Mouse (Mus musculus) intestine, embryonic 16.5 days (tissue): ENCODE results near the gene Olfr1321. TPM values are rescaled to one million over a fixed set of nuclear protein-coding genes. Genes with fewer than 3 reads are reported as not detected.

Source experiments
- ATAC-seq: fragments of 200-750 bp; cut with Nextera tagmentation; 2 replicates; pipeline ENCODE4 v1.8.0; 2017; ENCODE audit warnings: moderate TSS enrichment, moderate library complexity
- H3K27ac ChIP-seq: fragments of 300-500 bp; sonication (generic); 2 replicates; pipeline ENCODE4 v1.5.1; 2014; ENCODE audit warnings: mild to moderate bottlenecking, low read length
- H3K27me3 ChIP-seq: fragments of 300-500 bp; sonication (generic); replicated peaks from 2 replicates; pipeline ENCODE4 v1.6.1; 2014; ENCODE audit warnings: low read length, control low read depth, mixed read lengths; ENCODE audit not compliant: control insufficient read depth, insufficient read depth
- H3K36me3 ChIP-seq: fragments of 300-500 bp; sonication (generic); 2 replicates; pipeline ENCODE4 v1.6.1; 2014; ENCODE audit warnings: low read length, control low read depth; ENCODE audit not compliant: control insufficient read depth, insufficient read depth
- H3K4me1 ChIP-seq: fragments of 300-500 bp; sonication (generic); 2 replicates; pipeline ENCODE4 v1.6.1; 2014; ENCODE audit warnings: low read length, control low read depth, mixed read lengths; ENCODE audit not compliant: control insufficient read depth, insufficient read depth
- H3K4me2 ChIP-seq: fragments of 300-500 bp; sonication (generic); 2 replicates; pipeline ENCODE4 v1.6.1; 2014; ENCODE audit warnings: low read depth, low read length, control low read depth
- H3K4me3 ChIP-seq: fragments of 300-500 bp; sonication (generic); 2 replicates; pipeline ENCODE4 v1.5.1; 2014; ENCODE audit warnings: mild to moderate bottlenecking, low read length
- H3K9ac ChIP-seq: fragments of 300-500 bp; sonication (generic); 2 replicates; pipeline ENCODE4 v1.6.1; 2014; ENCODE audit warnings: low read depth, low read length
- H3K9me3 ChIP-seq: fragments of 300-500 bp; sonication (generic); 2 replicates; pipeline ENCODE4 v1.6.1; 2016; ENCODE audit warnings: low read length, control low read depth; ENCODE audit not compliant: control insufficient read depth
- WGBS: fragments of 180-500 bp; shearing (Covaris S2); extraction: QIAGEN DNeasy Blood & Tissue Kit; methylation state at CpG from one replicate; pipeline ENCODE4 v1.1.7; 2014; 5-methylcytosine and 5-hydroxymethylcytosine counted together
- polyA plus RNA-seq: library from polyadenylated mRNA; unstranded; fragments of >200 nt; fragmentation: Nextera tagmentation; extraction: Ambion mirVana; gene quantifications from 2 replicates; pipeline ENCODE4 v1.2.1, GENCODE M21; 2015

The Olfr1321 gene
- polyA plus RNA-seq: not detected in 2 replicates

GRCm38 (mm10) chrX:49734959-49735358, at the start of gene Olfr1321:
Gene Olfr1321, minus strand, starts transcription at chrX:49735059.
- Histone ChIP-seq H3K36me3 (no peaks in the 10 kb centered on the region), H3K27ac (no peak within 1 kb of the TSS), H3K9ac (no peak within 1 kb of the TSS), H3K4me2 (no peak within 1 kb of the TSS), H3K27me3 (no peaks in the 10 kb centered on the region), H3K4me3 (no peak within 1 kb of the TSS), H3K4me1 (no peaks in the 10 kb centered on the region), H3K9me3 (no peaks in the 10 kb centered on the region)
- 75% methylated on average over 2 of the region's 2 CpGs for WGBS
- ATAC-seq: no peak

- no peaks in the 10 kb centered on the region for H3K36me3 ChIP-seq
- no peak overlapping the region for H3K27ac ChIP-seq
- ATAC-seq: no peak
- no peak overlapping the region for H3K9ac ChIP-seq
- H3K27me3 ChIP-seq: no peaks in the 10 kb centered on the region
- no peaks in the 10 kb centered on the region for H3K4me1 ChIP-seq
- H3K9me3 ChIP-seq: no peaks in the 10 kb centered on the region
- 31% methylated on average over 2 of the region's 2 CpGs for WGBS
- no peak overlapping the region for H3K4me3 ChIP-seq
- no peak overlapping the region for H3K4me2 ChIP-seq
These were observed 36.0 kb upstream of the Olfr1321 start for GRCm38 (mm10) chrX:49770828-49771227.

DNA sequence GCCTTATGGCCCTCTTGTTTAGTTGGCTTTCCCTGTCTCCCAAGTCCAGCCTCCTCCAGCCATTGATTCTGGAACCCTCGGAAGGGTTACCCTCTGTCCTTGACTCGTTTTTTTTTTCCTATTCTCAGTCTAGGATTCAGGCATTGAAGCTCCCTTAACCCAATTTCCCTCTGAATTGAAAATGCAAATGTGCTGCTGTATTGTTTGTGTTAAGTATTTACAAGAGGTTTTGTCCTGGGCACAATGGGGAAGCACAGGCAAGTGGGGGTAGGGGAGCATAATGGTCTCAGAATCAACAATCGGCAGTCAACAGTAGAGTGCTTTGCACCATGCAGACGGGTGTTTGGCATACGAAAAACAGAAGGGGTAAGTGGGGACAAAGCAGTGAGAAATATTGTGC, 10.3 kb upstream of the Olfr1321 start:
- H3K4me1 ChIP-seq: no peaks in the 10 kb centered on the region
- no peak overlapping the region for H3K4me3 ChIP-seq
- H3K27me3 ChIP-seq: no peaks in the 10 kb centered on the region
- WGBS: 55% methylated on average over 5 of the region's 5 CpGs
- no peak overlapping the region for H3K9ac ChIP-seq
- no peak overlapping the region for H3K27ac ChIP-seq
- H3K36me3 ChIP-seq: no peaks in the 10 kb centered on the region
- ATAC-seq: no peak
- H3K4me2 ChIP-seq: no peak overlapping the region
- no peaks in the 10 kb centered on the region for H3K9me3 ChIP-seq

Other genes starting within 250 kb of the Olfr1321 start
- not detected in 2 replicates for gene Olfr1320, start 62.7 kb downstream of the Olfr1321 start, polyA plus RNA-seq
- gene Igsf1, start 62.7 kb upstream of the Olfr1321 start, polyA plus RNA-seq: 1.2 and 2.6 TPM in 2 replicates
- gene Olfr1322, start 156.4 kb upstream of the Olfr1321 start, polyA plus RNA-seq: not detected in 2 replicates